Mouse (Mus musculus) C2C12 (cell line): ENCODE data around the gene Pde6d.

ENCODE experiments used
- CEBPB ChIP-seq: IDR thresholded peaks from one replicate; pipeline ENCODE4 v1.6.1; 2011; ENCODE audit warnings: low read depth, mild to moderate bottlenecking, control low read depth, moderate library complexity
- CTCF ChIP-seq: IDR thresholded peaks from one replicate; pipeline ENCODE4 v1.5.1; 2011; ENCODE audit not compliant: control insufficient read depth, insufficient read depth, insufficient read length
- FOSL1 ChIP-seq: IDR thresholded peaks from one replicate; pipeline ENCODE4 v1.8.0; 2011; ENCODE audit warnings: mild to moderate bottlenecking, low read length; ENCODE audit not compliant: poor library complexity, insufficient read depth, severe bottlenecking
- MAX ChIP-seq: IDR thresholded peaks from one replicate; pipeline ENCODE4 v1.6.1; 2011; ENCODE audit warnings: mild to moderate bottlenecking, control low read depth
- MYOD1 ChIP-seq: IDR thresholded peaks from one replicate; pipeline ENCODE4 v1.6.1; 2011; ENCODE audit warnings: low read depth; ENCODE audit not compliant: control insufficient read depth, insufficient read length
- USF1 ChIP-seq: IDR thresholded peaks from one replicate; pipeline ENCODE4 v1.6.1; 2011; ENCODE audit warnings: low read depth, mild to moderate bottlenecking, control low read depth, moderate library complexity

GRCm38 (mm10) chr1:86506420-86506819 is 76.0 kb downstream of the Pde6d start:
- TF ChIP-seq CTCF (no peak), MAX (no peak), CEBPB (no peak), MYOD1 (no peak), USF1 (no peak), FOSL1 (no peak)
